Mouse (Mus musculus): Measurements from ENCODE around the gene Fbxl18.

Fbxl18 gene

DNA sequence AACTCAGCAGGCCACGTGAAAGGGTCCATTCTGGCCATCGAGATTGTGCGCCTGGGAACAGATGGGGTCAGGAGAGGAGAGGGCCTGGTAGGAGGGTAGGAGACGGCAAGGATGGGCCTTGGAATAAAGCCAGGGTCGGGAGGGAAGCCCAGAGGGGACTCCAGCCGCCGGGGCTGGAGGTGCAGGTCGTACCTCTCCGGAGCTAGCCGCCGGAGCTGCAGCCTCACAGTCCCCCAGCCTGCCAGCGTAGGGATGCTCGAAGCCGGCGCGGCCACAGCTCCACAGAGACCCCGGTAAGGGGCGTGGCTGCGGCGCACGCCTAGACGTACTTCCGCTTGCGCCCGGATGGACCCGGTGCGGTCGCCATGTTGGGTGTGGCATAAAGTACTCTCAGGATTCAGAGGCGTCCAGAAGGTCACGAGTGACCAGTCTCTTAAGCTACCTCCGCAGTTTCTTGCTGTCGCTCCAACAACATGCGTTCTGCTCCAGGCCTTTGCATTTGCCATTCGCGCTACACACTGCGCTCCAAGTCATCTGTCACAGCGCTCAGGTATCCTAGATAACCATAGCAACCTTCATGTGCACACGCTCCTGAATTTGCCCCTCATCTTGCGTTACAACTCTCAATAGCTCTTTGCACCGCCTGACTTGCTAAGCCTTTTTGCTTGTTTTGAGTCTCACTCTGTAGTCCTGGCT, at the start of gene Fbxl18:
Fbxl18 (minus strand) TSS at position 504 of the 696 bp plus-strand sequence.
- peak; percentile 81 for DNase-seq (ENCODE audit: low read depth)

DNA sequence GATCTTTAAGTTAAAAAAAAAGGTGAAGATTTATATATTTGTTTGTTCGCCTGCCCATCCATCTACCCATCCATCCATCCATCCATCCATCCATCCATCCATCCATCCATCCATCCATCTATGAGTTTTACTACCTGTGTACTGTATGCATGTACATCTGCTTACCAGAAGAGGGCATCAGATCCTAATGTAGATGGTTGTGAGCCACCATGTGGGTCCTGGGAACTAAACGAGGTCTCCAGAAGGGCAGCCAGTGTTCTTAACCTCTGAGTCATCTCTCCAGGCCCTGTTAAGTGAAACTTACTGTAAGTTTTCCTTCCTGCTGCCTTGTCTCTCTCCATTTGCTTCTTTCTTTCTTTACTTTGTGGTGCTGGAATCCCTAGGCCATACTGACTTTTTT, 45.2 kb upstream of the Fbxl18 start:
- no peak for DNase-seq (ENCODE audit: low read depth)

- DNase-seq (ENCODE audit: low read depth): peak; percentile 85
These were observed 42.9 kb upstream of the Fbxl18 start for GRCm38 (mm10) chr5:142937956-142938727.

DNA sequence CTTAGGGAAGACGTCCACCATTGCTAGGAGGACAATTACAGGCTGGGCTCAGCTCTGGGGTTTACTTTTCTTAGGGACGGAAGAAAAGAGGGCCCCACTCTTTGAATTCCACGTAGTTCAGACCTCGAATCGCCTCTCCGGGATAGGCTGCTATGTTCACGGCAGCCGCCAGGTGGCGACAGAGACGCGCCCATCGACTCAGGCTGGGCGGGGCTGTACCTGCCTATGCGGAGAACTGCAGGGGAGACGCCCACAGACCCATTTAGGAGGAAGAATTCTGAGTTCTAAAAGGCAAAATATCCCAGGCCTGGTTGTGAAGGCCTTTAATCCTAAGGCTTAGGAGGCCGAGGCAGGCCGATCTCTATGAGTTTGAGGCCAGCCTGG, 41.1 kb upstream of the Fbxl18 start:
- peak; percentile 53 for DNase-seq (ENCODE audit: low read depth)

DNA sequence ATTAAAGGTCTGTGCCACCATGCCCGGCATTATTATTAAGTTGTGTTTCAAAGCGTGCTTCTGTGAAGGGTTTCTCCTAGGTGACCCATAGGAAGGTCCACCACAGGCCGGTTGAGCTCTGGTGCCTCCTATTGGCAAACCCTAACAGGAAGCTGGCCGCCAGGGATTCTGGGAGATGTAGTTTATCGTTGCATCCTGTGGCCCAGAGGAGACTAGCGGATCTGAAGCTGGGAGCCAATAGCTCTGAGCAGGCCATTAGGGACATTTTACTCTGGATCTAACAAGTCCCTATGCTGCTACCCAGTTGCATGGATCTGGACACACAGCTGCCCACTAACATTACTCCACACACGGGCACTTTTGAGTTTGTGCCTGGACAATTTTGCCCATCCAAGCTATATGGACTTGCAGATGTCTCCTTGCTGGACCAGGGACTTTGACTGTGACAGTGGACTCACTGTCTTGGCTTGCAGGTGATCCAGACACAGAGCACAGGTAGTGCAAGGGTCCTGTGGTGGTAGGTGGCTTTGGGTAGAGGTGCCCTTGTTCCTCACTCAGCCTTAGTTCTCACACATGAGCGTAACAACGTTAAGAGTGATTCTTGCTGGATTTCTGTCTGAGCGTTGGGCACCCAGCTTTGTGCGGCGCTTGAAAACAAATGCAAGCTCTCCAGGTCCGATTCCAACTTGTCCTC, 40.6 kb upstream of the Fbxl18 start:
- peak; percentile 49 for DNase-seq (ENCODE audit: low read depth)

GRCm38 (mm10) chr5:142932731-142933130, 37.5 kb upstream of the Fbxl18 start:
- DNase-seq (ENCODE audit: low read depth): no peak

DNA sequence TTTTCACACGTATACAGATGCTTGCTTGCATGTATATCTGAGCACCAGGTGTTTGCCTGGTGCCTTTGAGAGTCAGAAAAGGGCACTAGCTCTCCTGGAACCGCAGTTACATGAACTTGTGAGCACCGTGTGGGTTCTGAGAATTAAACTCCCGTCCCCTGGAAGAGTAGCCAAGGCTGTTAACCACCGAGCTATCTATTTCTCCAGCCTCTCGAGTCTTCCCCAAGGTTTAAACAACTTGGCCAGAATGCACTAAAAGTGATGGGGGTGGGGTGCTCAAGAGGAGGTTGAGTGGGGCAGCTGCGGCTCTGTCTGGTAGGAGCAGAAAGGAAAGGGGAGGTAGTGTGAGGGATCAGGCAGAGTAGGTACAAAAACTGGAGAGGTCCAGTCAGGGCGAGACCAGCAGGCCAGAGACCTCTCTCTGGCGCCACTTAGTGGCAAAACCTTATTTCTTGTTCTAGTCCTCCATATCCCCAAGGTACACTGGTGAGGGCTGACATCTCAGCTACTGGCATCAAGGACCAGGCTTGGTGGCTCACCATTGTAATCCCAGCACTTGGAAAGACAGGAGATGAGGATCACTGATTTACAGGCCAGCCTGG, 37.0 kb upstream of the Fbxl18 start:
- DNase-seq (ENCODE audit: low read depth): peak; percentile 88

DNA sequence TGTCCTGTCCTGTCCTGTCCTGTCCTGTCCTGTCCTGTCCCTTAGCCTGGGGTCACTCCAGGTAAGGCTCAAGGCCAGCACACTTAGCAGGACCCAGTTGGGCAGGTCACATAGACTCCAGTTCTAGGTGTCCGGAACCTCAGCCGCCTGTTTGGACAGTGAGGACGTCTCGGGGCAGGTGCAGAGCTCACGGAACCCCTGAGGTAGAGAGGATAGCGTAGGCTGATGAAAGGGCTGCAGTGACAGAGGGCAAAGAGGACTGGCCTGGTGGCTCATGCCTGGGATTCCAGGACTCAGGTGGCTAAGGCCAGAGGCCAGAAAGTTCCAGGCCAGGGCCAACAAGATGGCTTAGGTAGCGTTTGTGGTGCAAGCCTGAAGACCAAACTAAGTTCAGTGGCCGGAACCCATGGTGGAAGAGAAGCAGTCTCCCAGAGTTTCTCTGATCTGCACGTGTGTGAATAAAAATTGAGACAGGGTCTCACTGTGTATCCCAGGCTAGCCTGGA, 36.1 kb upstream of the Fbxl18 start:
- no peak for DNase-seq (ENCODE audit: low read depth)

GRCm38 (mm10) chr5:142929400-142929752, 34.2 kb upstream of the Fbxl18 start:
- DNase-seq (ENCODE audit: low read depth): no peak

DNA sequence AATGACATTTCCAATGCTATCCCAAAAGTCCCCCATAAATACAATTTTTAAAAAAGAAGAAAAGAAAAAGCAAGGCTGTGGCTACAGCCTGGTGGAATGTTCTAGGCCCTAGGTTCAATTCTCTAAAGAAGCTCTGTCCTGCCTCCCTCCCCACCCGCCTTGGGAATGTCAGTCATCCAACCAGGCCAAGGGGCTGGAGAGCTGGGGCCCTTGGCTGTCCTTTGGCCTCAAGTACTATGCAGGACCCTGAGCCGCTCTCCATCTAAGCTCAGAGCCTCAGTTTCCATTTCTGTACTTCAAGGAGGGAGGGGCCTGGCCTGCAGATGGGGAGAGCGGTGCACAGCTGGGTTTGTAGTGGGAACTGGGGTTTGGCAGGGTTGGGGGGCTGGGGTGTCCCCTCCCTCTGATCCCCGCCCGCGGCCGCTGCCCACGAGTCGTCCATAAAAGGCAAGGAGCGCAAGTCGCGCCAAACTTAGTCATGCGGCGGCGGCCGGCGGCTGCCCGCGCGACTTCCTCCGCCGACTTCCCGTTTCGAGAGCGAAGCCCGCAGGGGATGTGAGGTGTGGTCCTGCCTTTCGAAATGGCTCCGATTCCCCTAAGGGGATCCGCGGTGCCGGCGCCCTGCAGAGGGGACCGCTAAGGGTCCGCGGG, 33.7 kb upstream of the Fbxl18 start:
- peak; percentile 70 for DNase-seq (ENCODE audit: low read depth)

- DNase-seq (ENCODE audit: low read depth): no peak
These were observed 32.2 kb upstream of the Fbxl18 start for GRCm38 (mm10) chr5:142927341-142927930.

- no peak for DNase-seq (ENCODE audit: low read depth)
These were observed 31.7 kb upstream of the Fbxl18 start for GRCm38 (mm10) chr5:142926940-142927228.

DNA sequence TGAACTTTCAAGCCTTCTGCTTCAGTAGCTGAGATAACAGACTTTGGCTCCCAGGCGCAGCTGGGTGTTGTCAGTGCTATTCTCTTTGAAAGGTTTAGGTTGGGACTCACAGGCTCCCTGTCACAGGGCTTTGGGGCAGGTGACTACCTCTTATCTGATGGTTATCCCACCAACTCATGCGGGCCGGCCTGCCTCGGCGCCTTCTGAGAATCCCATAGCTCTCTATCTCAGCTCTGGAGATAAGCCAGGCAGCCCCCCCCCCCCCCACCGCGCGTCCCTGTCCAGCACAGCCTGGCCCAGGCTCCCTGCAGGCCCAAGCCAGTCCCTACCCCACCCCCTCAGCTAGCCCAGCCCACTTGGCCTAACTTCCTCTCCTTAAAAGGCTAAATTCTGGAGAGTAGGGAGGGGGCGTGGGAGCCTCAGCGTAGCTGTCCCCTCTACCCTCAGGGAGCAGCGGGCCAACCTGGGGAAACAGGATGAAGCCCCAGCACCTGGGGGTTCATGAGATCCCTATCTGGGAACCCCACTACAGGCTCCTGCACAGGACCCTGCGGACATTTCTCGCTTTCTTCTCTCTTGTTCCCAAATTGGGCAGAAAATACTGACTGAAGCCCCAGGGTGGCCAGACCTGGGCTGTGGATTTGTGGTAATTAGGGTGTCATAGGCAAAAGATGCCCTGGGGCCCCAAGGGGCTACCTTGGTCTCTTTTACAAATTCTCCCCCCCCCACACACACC, 31.2 kb upstream of the Fbxl18 start:
- DNase-seq (ENCODE audit: low read depth): no peak

DNA sequence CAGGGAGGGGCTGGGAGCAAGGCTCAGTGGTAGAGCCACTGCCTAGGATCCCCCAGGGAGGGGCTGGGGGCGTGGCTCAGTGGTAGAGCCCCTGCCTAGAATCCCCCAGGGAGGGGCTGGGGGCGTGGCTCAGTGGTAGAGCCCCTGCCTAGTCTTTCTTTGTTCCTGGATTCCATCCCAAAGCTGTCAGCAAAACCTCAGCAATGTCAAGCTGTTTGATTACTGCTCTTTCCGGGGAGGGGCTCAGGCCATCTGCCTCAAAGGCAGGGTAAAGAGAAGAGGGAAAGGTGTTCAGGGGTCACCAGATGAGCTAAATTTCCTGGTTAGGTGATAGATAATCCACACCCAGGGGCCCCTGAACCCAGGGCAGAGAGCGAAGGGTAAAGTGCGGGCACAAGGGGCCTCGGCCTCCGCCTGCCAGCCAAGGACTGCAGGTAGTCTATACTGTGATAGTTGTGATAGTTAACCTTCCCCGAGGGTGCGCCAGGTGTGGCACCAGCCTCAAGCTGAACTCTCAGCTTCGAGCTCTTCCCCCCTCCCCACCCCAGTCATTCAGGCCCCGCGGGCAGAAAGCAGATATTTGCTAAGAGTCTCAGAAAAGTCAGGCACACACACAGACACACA, 29.2 kb upstream of the Fbxl18 start:
- no peak for DNase-seq (ENCODE audit: low read depth)

DNA sequence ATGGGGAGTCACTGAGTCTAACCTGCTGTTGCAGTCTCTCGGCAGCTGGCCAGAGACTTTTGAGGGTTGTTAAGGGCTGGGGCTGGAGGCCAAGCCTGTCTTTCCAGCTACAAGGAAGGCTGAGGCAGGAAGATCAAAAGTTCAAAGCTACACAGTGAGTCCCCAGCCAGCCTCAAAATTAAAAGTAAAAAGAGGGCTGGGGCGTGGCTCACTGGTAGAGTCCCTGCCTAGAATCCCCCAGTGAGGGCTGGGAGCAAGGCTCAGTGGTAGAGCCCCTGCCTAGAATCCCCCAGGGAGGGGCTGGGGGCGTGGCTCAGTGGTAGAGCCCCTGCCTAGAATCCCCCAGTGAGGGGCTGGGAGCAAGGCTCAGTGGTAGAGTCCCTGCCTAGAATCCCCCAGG, 28.6 kb upstream of the Fbxl18 start:
- DNase-seq (ENCODE audit: low read depth): no peak

GRCm38 (mm10) chr5:142922251-142922650, 27.0 kb upstream of the Fbxl18 start:
- no peak for DNase-seq (ENCODE audit: low read depth)

GRCm38 (mm10) chr5:142921074-142921459, 25.8 kb upstream of the Fbxl18 start:
- no peak for DNase-seq (ENCODE audit: low read depth)

DNA sequence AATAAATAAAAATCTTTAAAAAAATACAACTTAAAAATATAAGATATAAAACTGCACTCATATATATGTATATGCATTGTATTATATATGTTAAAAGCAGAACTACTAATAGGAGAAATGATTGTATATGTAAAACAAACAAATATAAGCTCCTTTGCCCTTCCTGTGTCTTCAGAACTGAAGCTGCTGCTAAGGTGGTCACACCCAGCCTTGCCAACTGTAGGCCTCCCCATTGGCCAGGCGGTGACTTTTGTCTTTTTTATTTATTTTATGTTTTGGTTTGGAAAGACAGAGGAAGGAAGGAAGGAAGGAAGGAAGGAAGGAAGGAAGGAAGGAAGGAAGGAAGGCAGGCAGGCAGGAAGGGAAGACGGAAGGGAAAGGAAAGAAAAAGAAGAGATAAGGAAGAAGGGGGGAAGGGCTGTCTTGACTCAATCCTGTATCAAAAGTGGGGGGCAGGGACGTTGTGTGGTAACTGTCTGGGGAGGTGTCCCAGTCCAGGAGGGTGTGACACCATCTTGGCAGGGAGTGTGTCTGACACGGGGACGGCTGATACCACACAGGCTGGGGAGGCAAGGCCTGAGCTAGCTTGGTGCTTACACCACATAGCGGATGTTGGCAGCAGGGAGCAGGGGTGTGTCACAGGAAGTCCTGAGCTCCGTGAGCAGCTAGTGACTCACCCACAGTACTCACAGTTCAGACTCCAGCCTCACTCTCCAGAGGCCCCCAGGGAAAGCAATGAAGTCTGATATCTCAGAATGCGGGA, 25.3 kb upstream of the Fbxl18 start:
- DNase-seq (ENCODE audit: low read depth): peak; percentile 88

DNA sequence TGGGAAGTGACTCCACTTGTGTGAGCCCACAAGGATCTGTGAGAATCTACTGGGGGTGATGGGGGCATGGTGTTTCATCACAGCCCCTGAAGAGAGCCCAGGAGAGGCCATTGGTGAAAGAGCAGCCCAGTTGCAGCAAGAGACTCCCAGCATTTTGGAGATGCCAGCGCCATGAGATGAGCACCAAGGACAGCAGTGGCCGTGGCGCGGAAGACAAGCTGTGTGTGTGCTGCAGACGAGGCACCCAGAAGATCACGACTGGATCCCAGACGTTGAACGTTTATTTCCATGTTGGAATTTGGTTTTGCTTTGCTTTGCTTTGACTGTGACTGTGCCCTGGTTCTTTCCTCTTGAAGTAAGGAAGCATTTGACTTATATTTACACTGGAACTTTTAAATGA, 22.2 kb upstream of the Fbxl18 start:
- no peak for DNase-seq (ENCODE audit: low read depth)

DNA sequence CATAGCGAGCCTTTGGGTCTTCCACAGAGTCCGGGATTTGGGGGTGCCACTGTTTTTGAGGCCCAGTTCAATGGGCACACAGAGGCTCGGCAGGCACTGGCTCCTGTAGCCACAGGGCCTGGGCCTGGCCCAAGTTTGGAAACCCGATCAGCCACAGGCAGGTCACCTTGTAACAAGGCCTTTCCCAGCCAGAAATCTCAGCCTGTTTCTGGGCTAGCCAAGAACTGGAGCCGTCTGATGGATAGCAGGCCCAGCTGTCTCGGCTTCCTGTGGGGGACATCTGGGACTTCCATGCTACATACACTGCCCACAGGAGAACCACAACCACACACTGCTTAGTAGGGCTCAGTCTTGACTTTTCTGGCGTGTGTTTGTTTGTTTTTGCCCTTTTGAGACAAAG, 21.4 kb upstream of the Fbxl18 start:
- no peak for DNase-seq (ENCODE audit: low read depth)
